Mouse (Mus musculus): Measurements from ENCODE around the gene Fabp2.

Fabp2 gene

DNA sequence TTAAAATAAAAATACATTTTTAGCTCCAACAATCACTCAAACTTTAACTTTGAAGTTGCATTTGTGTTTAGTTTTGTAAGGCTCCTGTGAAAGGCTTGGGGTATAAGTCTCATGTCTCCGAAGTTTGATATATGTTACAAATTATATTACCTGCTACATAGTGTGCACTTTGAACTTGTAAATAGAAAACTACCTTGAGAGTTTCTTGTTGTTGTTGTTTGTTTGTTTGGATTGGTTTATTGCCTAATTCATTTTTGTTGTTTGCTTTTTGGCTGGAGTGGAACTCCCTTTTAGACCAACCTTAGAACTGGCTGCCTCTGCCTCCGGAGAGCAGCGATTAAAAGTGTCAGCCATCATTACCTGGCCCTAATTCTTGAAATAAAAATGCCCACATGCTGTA, at the start of gene Fabp2:
TSS of gene Fabp2 (plus strand) at position 301 of the 400 bp plus-strand sequence.
- no peak for DNase-seq (ENCODE audit: low spot score)

DNA sequence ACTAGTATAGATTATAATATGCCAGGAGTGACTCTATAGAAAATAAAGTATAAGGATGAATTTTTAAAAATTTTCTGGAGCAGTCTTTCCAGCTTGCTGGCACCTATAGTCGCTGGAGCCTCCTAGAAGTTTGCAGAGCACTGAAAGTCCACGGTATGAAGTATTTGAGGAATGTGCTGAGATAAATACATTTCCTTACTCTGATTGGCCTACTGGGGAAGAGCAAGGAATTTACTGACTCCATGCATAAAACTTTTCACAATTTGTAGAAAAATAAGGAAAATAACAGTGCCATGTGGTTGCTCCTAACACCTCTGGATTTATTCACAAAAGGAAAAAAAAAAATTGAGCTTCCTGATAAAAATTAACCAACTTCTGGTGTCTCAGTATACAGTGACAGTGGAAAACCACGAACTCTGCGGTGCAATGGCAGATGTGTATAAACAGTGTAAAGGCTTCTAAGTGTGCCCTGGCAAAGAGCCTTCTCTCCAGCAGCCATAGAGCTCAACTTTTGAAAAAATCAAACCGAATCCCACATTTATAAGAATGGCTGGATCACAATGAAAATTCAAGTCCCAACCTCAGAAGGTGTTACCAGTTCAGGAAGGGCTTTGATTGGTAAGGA, 46.4 kb upstream of the Fabp2 start:
- DNase-seq (ENCODE audit: low spot score) = no peak

DNA sequence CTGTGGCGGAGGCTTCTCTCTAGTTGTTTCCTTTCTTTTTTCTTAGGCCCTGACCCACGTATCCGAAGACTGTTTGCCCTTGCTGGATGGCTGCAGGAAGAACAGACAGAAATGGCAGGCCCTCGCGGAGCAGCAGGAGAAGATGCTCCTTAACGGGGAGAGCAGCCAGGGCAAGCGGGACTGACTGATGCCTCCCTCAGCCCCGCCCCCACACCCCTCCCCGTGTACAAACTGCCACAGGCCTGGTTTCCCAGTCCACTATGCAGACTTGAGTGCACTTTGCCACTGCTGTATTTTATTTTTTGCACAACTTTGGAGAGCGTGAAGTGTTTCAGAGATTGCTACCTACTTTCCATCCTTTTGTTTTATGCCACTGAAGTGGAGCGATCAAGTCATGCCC, 39.7 kb upstream of the Fabp2 start:
- no peak for DNase-seq (ENCODE audit: low spot score)

DNA sequence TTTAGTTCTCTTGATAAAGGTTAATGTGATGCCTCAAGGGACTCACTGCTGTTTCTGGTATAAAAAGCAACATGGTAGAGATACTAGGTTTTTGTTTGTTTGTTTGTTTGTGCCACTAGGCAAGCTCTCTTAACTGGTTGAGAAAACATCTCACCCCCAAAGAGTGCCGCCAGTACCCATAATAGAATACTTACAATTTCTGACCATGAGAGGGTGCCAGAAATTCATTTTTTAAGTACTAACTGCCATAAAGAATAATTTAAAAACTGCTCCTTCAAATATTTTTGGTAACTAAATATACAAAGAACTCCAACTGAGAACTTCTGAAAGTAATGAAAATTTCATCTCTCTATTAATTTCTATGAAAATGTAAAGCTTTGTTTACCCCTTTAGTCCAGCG, 35.0 kb upstream of the Fabp2 start:
- DNase-seq (ENCODE audit: low spot score) = no peak

DNA sequence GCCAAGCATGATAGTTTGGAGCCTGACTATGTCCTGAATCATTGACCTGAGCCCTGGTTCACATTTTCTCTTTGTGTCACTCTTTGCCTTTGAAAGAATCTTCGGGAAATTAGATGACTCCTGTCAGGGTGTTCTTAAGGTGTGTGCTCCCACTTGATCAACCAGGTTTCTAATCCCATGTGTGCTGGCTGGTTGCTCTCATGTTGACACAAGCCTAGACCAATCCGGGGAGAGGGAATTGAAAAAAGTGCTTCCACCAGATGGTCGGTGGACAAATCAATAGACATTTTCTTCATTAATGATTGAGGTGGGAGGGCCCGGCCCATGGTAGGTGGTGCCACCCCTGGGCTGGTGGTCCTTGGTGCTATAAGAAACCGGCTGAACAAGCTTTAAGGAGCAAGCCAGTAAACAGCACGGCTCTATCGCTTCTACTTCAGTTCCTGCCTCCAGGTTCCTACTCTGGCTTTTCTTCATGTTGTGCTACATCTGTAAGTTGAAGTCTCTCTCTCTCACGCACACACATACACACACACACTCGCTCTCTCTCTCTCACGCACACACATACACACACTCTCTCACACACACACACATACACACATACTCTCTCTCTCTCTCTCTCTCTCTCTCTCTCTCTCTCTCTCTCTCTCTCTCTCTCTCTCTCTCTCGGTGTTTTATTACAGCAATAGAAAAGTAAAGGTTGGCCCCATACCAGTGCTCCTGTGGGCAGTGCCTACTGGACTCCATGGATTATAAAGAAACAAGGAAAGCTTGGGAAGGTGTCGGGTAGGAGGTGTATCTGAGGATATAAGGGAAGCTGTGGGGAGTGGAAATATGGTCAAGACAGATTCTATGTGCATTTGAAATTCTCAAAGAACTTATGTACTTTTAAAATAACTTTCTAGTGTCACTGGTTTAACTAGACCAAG, 34.0 kb upstream of the Fabp2 start:
- DNase-seq (ENCODE audit: low spot score) = no peak

DNA sequence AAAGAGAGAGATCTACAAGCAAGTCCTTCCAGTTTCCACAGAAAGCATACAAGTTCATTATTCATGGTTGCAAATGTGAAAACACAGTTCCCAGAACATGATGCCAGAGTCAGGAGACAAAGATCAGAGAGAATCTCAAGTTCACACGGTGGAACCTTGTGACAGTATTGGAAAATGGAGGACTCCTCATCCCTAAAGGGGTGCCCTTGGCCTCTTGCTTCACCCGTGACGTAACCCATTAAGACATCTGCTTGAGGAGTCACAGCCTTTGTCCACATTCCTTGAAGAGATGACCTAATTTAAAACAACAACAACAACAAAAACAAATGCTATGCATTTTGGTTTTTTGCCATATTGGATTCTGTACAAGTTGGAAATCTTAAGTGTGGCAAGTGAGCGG, 29.8 kb upstream of the Fabp2 start:
- no peak for DNase-seq (ENCODE audit: low spot score)

DNA sequence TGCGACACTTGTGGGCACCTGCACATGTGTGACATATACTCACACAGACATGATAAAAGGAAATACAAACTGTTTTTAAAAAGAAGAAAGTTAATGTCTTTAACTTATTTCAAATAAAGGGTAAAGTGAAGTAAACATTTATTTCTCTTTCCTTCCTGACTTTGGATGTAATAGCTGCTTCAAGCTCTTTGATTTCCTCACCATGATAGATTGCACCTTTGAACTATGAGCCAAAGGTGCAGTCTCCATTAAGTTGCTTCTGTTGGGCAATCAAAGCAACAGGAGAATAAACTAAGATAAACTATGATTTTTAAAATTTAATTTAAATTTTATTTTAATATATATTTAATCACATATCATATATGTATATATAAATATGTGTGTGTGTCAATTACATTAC, 26.6 kb upstream of the Fabp2 start:
- no peak for DNase-seq (ENCODE audit: low spot score)

DNA sequence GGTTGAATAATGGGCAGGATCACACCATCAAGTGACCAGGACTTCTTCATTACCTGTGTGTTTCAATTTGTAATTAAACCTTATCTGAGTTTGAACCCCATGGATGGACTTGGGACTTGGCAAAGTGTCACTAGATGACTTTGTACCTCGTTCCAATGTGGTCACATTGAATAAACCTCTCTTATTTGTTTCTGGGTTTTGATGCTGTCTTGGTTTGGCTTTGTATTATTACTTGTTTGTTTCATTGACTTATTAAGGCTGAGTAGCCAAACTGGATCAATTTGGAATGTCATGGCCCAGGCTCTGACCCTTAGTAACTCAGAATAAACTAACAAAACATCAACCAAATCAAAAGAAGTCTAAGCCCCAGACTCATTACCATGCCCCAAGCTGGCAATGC, 23.3 kb upstream of the Fabp2 start:
- no peak for DNase-seq (ENCODE audit: low spot score)

DNA sequence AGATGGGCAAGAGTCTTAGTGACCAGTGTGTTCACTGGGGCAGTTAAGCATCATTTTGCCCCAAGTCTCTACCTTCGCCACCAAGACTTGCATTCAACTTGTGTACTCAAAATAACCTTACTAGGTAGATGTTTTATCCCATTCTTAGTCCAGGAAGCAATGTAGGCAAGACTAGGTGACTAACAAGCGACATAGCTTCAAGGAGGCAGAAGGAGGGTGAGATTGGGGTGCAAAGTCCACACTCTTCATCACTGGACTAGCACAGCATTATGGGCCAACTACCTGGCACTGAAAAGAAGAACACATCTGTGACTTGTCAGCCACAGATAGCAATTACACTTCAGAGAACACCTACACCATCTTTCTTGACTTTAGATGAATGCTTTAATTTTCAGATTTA, 18.0 kb upstream of the Fabp2 start:
- no peak for DNase-seq (ENCODE audit: low spot score)

DNA sequence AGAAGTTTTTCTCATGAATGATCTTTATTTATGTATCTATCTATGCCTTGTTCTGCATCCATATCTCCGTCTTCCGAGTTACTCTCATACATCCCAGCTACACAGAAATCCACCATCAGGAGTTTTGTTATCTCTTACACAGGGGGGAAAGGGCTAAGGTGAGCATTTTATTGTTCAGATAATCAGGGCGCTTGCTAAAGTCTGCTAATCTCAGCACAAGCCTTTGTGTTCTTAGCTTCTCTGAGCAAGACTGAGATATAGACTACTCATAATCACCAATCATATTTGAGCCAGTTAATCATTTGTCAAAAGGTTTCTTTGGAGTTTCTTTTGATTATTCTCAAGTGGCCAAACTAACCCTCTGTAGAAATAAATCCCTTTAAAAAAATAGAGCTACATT, 17.3 kb upstream of the Fabp2 start:
- no peak for DNase-seq (ENCODE audit: low spot score)

DNA sequence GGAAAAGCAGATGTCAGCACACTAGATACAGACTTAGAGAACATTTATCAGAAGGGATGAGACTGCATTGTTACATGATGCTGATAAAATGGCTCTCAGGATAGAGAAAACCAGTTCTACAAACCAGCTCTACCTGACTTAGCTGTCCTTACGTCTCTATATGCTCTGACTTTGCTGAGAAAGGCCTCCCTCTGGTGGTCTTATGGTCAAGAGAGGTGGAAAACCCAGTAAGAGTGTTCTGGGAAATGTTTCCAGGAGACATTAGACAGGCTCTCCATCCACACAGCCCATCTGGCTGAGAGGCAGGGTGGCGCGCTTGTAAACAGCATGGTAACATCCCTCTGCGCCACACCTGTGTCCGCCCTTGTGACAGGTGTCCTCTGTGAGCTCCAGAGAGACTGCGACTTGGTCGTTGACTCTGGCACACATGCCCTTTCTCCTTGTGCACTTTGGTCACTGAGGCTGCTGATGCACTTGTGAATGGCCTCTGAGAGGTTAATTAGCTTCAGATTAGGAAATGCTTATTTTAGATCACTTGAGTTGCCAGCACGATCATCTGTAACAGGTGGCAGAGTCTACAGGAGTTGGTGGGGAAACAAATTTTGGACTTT, 16.1 kb upstream of the Fabp2 start:
- no peak for DNase-seq (ENCODE audit: low spot score)

DNA sequence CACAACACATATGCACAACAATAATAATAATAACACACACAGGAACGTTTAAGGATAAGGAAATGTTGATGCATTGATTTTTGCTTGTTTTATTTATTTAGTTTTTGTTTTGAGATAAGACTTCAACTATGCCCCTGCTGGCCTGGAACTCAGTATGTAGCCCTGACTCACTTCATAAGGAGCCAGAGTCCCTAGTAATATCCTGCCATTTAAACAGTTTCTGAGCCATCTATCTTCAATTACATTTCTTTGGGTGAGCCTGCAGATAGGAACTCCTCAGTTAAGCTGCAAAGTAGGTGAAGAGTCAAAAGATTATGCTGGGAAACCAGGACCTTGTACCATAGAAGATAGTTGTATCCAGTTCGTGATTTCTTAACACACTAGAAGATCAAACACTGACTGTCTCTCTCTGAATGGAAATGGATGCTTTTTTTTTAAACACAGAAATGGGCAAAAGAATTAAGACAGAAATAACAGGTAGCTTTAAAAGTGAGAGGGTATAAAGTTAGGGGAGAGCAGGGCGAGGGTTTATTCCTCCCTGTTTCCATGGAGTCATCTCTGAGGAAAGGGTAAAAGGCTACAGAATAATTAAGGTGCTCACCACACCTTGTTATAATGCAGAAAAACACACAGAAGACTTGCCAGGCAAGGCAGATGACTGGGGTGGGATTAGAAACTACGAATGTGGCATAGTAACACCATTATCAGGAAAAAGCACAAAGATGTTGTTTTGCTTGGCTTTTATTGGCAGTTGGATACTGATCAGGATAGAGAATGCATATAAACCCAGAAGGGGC, 7.2 kb upstream of the Fabp2 start:
- no peak for DNase-seq (ENCODE audit: low spot score)

DNA sequence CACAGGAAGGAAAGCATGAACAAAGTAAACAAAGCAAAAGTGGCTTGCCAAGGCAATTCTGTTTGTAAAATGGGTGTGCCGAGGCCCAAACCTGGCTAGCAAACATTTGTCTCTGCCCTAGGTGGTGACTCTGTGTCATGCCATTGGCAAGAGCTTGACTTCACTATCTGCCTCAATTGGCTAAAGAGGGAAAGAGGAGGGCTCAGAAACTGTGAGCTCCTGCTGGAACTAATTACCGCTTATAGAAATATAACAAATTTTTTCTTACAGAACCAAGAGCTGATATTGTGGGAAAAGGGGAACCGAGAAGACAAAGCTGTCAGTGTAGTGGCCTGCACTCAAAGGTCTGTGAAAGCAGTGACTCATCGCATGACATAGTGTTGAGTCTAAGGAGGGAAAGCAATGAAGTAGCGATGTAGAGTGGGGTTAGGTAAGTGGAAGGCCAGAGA, 6.5 kb upstream of the Fabp2 start:
- DNase-seq (ENCODE audit: low spot score) = no peak

DNA sequence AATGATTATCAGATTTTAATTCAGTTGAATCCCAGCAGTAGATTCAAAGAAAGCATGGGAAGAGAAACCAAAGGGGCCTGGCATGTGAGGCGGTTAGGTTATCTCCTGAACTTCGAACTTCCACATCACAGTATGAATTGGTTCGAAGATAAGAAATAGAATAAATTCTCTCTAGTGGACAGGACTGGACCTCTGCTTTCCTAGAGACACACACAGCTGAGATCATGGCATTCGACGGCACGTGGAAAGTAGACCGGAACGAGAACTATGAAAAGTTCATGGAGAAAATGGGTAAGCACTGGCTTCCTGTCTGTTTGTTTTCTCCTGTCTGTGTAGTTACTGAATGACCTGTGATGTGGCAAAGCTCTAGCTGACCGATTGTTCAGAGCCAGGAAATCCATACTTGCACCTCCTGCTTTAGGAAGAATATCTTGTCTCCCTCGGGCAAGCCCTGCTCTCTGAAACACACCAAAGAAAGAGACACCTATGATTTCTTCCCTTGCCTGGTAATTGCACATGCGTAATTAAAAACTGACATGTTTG, 388 bp downstream of the Fabp2 start:
- no peak for DNase-seq (ENCODE audit: low spot score)

DNA sequence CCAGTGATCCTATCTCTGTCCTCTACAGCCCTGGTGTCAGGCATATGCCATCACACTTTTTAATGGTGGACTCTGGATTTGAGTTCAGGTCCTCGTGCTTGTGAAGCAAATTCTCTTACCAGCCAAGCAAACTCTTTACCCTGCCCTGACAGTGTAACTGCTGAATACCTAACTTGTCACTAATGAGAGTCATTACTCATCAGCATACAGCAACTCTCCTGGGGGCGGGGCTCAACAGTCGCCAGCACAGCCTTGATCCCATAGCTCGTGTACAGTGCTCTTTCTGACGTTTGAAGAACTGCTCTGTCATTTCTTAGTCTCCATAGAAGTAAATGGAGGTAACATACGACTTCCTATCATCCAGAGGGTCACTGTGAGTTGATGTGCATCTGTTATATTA, 3.4 kb downstream of the Fabp2 start:
- DNase-seq (ENCODE audit: low spot score) = no peak

DNA sequence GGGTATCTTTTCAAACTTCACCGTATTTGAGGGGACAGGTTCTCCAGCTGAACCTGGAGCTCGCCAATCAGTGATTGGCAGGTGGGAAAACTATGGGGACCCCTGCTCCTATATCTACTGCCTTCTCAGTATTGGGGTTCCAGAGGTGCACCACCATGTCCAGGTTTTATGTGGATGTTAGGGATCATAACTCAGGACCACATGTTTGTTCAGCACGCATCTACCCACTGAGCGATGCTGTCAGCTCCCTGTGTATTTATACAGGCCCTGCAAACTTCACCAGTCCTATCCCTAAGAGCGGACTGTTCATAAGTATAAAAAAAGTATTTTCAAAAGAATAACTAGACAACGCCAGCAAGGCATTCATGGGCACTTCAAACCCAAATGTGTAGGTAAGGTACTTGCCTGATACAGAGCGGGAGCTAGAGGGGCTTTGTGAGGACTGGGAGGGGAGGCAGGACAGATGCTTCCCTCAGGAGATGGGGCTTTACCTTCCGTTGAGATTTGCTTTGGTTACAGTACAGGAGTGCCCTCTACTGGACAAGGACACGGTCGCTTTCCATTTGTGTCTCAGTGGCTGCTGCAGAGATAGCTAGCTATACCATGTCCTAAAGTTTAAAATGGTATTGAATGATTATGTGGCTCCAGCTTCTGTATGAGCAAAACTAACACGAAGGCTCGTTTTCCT, 9.0 kb downstream of the Fabp2 start:
- DNase-seq (ENCODE audit: low spot score) = no peak

DNA sequence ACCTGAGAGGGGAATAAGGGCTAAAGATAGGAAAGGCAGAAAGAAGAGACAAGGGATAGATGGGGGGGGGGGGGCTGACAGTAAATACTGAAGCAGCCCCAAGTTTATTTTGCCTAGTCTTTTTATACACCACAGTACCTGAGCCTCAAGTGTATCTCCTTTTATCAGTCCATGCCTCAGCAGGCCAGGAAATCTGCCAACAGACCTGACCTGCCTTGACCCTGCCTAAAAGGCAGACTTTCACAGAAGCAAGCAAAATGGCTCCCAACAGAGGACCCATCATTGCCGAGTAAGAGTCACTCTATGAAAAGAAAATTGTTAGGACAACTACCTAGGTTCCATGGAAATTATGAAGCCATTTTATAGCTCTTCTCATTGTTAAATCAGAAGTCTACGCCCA, 13.0 kb downstream of the Fabp2 start:
- no peak for DNase-seq (ENCODE audit: low spot score)

DNA sequence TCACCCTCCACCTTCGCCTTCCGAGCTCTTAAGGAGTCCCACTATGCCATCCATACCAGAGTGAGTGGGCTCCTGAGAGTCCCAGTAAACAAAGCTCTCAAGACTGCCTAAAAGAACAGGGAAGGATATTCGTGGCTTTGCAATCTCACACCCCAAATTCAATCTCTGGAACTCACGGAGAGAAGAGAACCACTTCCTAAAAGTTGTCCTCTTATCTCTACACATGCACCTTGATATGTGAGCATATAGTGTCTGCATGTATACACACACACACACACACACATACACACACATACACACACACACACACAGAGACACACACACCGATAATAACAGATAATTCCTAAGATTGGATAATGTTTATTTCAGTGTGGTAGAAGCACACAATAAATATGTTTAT, 20.6 kb downstream of the Fabp2 start:
- no peak for DNase-seq (ENCODE audit: low spot score)

DNA sequence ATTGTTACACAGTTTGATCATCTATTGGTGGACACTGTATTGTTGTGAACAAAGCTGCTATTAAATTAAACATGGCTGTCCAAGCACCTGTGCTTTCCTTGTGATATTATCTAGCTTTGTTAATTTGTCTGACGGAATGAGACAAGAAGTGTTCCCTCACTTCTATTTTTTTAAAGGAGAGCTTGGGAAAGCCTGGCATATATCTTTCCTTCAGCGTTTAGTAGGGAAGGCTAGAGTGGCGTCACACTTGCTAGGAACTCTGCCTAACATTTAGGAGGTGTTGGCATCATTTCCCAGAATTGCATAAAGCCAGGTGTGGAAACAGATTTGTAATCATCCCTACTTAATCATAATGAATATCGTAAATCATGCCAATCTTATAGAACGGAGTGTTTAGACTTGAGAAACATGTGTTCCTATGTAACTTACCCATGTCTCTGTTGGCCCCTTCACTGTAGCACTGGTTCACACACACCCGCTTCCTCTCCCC, 21.4 kb downstream of the Fabp2 start:
- no peak for DNase-seq (ENCODE audit: low spot score)

DNA sequence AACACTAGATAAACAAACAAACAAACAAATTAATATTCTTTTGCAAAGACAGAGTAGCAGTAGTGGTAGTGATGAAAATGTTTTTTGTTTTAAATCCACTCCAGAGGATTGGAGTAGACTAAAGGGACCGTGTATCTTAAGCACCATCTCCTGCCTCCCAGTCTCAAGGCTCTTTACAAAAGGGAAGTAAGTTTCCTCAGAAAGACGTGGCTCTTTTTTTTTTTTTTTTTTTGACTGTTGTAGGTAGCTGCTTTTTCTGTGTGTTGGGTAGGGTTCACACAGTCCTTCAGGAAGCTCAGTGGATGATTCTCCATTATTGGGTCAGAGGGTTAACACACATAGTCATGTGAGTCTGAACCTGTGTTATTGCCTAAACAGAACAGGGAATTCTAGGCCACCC, 23.8 kb downstream of the Fabp2 start:
- DNase-seq (ENCODE audit: low spot score) = no peak

DNA sequence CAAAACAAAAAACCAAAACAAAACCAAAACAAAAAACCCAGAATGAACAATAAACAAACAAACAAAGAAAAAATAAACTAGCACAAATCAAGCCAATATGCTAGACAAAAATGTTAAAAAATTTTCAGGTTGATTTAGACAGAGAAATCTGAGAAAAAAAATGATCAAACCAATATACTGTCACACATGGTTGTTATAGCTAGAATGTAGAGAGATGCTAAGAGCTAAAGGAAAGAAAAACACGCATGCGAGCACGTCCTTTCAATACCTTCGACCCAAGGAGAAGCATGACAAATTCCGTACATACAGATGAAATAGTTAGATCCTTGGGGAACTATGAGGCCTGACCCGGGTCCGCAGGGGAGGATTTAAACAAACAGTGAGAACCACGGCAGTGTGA, 24.4 kb downstream of the Fabp2 start, which contains the start of gene Gm10959:
TSS of gene Gm10959 (minus strand) at position 101 of the 400 bp plus-strand sequence.
- no peak for DNase-seq (ENCODE audit: low spot score)
